24 mouse cellular contexts compared by ENCODE assay signal in genomic region chr13:90032523-90032922, GRCm38 (mm10). TPM values are rescaled to one million over a fixed set of nuclear protein-coding genes. Genes with fewer than 3 reads are reported as not detected.
A peak's percentile ranks its signal among the peaks of the same experiment; 100 is the strongest.
DNase-seq lines count a peak whose midpoint lies in the region; ATAC-seq and TF ChIP-seq lines count a peak whose summit lies in the region.
"Had no signal": no experiment of that assay in that cellular context is flagged by ENCODE, and none has a peak within 500 bp of the region (broad histone marks: within the 10 kb centered on the region; RNA-seq: fewer than 3 reads in every experiment).

No protein-coding gene starts in this region.

- H3K9me3 ChIP-seq in forebrain, embryonic 12.5 days: no peaks in the 10 kb centered on the region
- no peaks in the 10 kb centered on the region for H3K9me3 ChIP-seq in forebrain, embryonic 11.5 days (ENCODE audit: control insufficient read depth, low read length)
- H3K9me3 ChIP-seq in lung, embryonic 14.5 days (ENCODE audit: low read depth, low read length): no peaks in the 10 kb centered on the region
- H3K9me3 ChIP-seq: embryonic facial prominence, embryonic 15.5 days; heart, embryonic 10.5 days; hindbrain, embryonic 12.5 days; neural tube, embryonic 12.5 days had no signal

- H3K4me1 ChIP-seq in forebrain, embryonic 12.5 days: peaks cover 3% of the 10 kb centered on the region; the same call in 1 of the 2 replicates
- H3K4me1 ChIP-seq in forebrain, embryonic 11.5 days (replicated peaks; ENCODE audit: control insufficient read depth, insufficient read depth, low read length): no peaks in the 10 kb centered on the region
- H3K4me1 ChIP-seq in lung, embryonic 14.5 days (ENCODE audit: insufficient read depth): no peaks in the 10 kb centered on the region
- H3K4me1 ChIP-seq: embryonic facial prominence, embryonic 15.5 days; hindbrain, embryonic 12.5 days; neural tube, embryonic 12.5 days had no signal

- no peak for TF ChIP-seq POLR2A in brain, embryonic 14.5 days (IDR thresholded peaks at IDR 0.05; ENCODE audit: borderline replicate concordance, extremely low read depth, insufficient read depth, insufficient read length, poor library complexity, severe bottlenecking)

- no peaks in the 10 kb centered on the region for H3K27me3 ChIP-seq in forebrain, embryonic 12.5 days
- no peaks in the 10 kb centered on the region for H3K27me3 ChIP-seq in forebrain, embryonic 11.5 days (ENCODE audit: control insufficient read depth, insufficient read depth, low read length)
- no peaks in the 10 kb centered on the region for H3K27me3 ChIP-seq in lung, embryonic 14.5 days (ENCODE audit: insufficient read depth, low read length)
- H3K27me3 ChIP-seq: CH12.LX; embryonic facial prominence, embryonic 15.5 days; hindbrain, embryonic 12.5 days; neural tube, embryonic 12.5 days had no signal

- no peak for ATAC-seq in forebrain, embryonic 12.5 days (ENCODE audit: low FRiP score)
- no peak for ATAC-seq in forebrain, embryonic 11.5 days (replicated peaks; ENCODE audit: low FRiP score)
- peak; percentile 70; the same call in 1 of the 2 replicates for ATAC-seq in lung, embryonic 14.5 days (ENCODE audit: insufficient read depth)
- ATAC-seq: inflammation-experienced regulatory T-cells, adult 6 months had no signal

- WGBS in forebrain, embryonic 12.5 days: 25% methylated on average over 2 of the region's 2 CpGs
- WGBS in forebrain, embryonic 11.5 days: 17% methylated on average over 2 of the region's 2 CpGs
- WGBS in lung, embryonic 14.5 days: 23% methylated on average over 2 of the region's 2 CpGs

- no peak overlapping the region for H3K4me2 ChIP-seq in forebrain, embryonic 12.5 days
- H3K4me2 ChIP-seq in forebrain, embryonic 11.5 days (ENCODE audit: low read depth, low read length, severe bottlenecking): no peak overlapping the region
- no peak overlapping the region for H3K4me2 ChIP-seq in lung, embryonic 14.5 days
- H3K4me2 ChIP-seq: embryonic facial prominence, embryonic 15.5 days; hindbrain, embryonic 12.5 days; neural tube, embryonic 12.5 days had no signal

- H3K4me3 ChIP-seq in forebrain, embryonic 12.5 days (replicated peaks): no peak overlapping the region
- no peak overlapping the region for H3K4me3 ChIP-seq in forebrain, embryonic 11.5 days (ENCODE audit: low read depth, low read length)
- H3K4me3 ChIP-seq in lung, embryonic 14.5 days (ENCODE audit: low read depth, low read length): no peak overlapping the region
- H3K4me3 ChIP-seq: embryonic facial prominence, embryonic 15.5 days; gastrocnemius, adult 2 months; heart, embryonic 10.5 days; hindbrain, embryonic 12.5 days; neural tube, embryonic 12.5 days had no signal

- H3K27ac ChIP-seq in forebrain, embryonic 12.5 days: 0 out of 2 replicates have a peak overlapping the region, but pooled peaks have one; percentile 31
- H3K27ac ChIP-seq in forebrain, embryonic 11.5 days (ENCODE audit: low read depth, low read length): no peak overlapping the region
- H3K27ac ChIP-seq in lung, embryonic 14.5 days (ENCODE audit: low read depth): peak overlapping the region; percentile 63
- H3K27ac ChIP-seq: embryonic facial prominence, embryonic 15.5 days; gastrocnemius, adult 2 months; heart, embryonic 10.5 days; hindbrain, embryonic 12.5 days; macrophage; neural tube, embryonic 12.5 days; stomach, postnatal 0 days had no signal

- TF ChIP-seq CTCF in lung, embryonic 14.5 days (IDR thresholded peaks at IDR 0.05; ENCODE audit: low read depth): no peak
- no peak for TF ChIP-seq CTCF in brain, embryonic 14.5 days (IDR thresholded peaks at IDR 0.05; ENCODE audit: borderline replicate concordance, extremely low read depth, insufficient read depth, insufficient read length)

- no peaks in the 10 kb centered on the region for H3K36me3 ChIP-seq in forebrain, embryonic 12.5 days (replicated peaks)
- H3K36me3 ChIP-seq in forebrain, embryonic 11.5 days (ENCODE audit: control insufficient read depth, insufficient read depth, low read length): no peaks in the 10 kb centered on the region
- no peaks in the 10 kb centered on the region for H3K36me3 ChIP-seq in lung, embryonic 14.5 days (ENCODE audit: insufficient read depth)
- H3K36me3 ChIP-seq: embryonic facial prominence, embryonic 15.5 days; heart, embryonic 10.5 days; hindbrain, embryonic 12.5 days; neural tube, embryonic 12.5 days had no signal

- no peak overlapping the region for H3K9ac ChIP-seq in forebrain, embryonic 12.5 days
- no peak overlapping the region for H3K9ac ChIP-seq in forebrain, embryonic 11.5 days (ENCODE audit: low read length)
- H3K9ac ChIP-seq in lung, embryonic 14.5 days: no peak overlapping the region
- H3K9ac ChIP-seq: embryonic facial prominence, embryonic 15.5 days; hindbrain, embryonic 12.5 days; neural tube, embryonic 12.5 days had no signal

- no peak for DNase-seq in forebrain, embryonic 11.5 days (ENCODE audit: low spot score)
- DNase-seq in lung, embryonic 14.5 days: peak; percentile 57
- DNase-seq in lung, postnatal 25 days (ENCODE audit: low spot score): no peak
- peak; percentile 3 for DNase-seq in 3134 (ENCODE audit: extremely low read depth, insufficient read length, low spot score)
- peak; percentile 59 for DNase-seq in brain, embryonic 14.5 days (ENCODE audit: low read depth)
- DNase-seq in thymus, postnatal 14 days: no peak
- no peak for DNase-seq in cerebellum, postnatal 25 days
- DNase-seq: adrenal gland, adult 2 months; cerebellum, postnatal 10 days; gastrocnemius, adult 2 months; kidney, adult 2 months; kidney, postnatal 14 days; liver; right cerebral cortex, adult 18-20 months; thymus, postnatal 25 days had no signal

RNA-seq across cellular contexts. Expression of gene Tmem167, which starts 56.4 kb away (rescaled TPM):
- 58.6 and 63.7 TPM in 2 replicates for polyA plus RNA-seq in forebrain, embryonic 12.5 days (2016; fragmentation: Nextera tagmentation; extraction: Ambion mirVana)
- 60.5 and 65.6 TPM in 2 replicates for polyA plus RNA-seq in forebrain, embryonic 11.5 days (2014; fragmentation: Nextera tagmentation; extraction: Ambion mirVana)
- 75.1 and 77.4 TPM in 2 replicates for polyA plus RNA-seq in lung, embryonic 14.5 days (2014; fragmentation: Nextera tagmentation; extraction: Ambion mirVana)
- 17.6 and 18.6 TPM in 2 replicates for polyA plus RNA-seq in brain, embryonic 14.5 days (2012; rRNA removed)

RNA-seq across cellular contexts. Expression of gene Xrcc4, which starts 56.9 kb away (rescaled TPM):
- 12.6 and 13.2 TPM in 2 replicates for polyA plus RNA-seq in forebrain, embryonic 12.5 days (2016; fragmentation: Nextera tagmentation; extraction: Ambion mirVana)
- polyA plus RNA-seq in forebrain, embryonic 11.5 days (2014; fragmentation: Nextera tagmentation; extraction: Ambion mirVana): 9.5 and 11.8 TPM in 2 replicates
- 10.5 and 11.2 TPM in 2 replicates for polyA plus RNA-seq in lung, embryonic 14.5 days (2014; fragmentation: Nextera tagmentation; extraction: Ambion mirVana)
- polyA plus RNA-seq in brain, embryonic 14.5 days (2012; rRNA removed): 5.9 and 6.1 TPM in 2 replicates

Comparison
In these comparisons a context has a peak if more than half of its experiments do, and no peak if none do; other contexts are left out.
1. DNase-seq: peak in lung, embryonic 14.5 days (single experiment), 3134 (single experiment) and brain, embryonic 14.5 days (single experiment); none in forebrain, embryonic 11.5 days (single experiment), lung, postnatal 25 days (single experiment), thymus, postnatal 14 days (single experiment) and cerebellum, postnatal 25 days (0 of 2).